Mouse (Mus musculus) limb, embryonic 10.5 days (tissue): ENCODE data around the gene Xylt1. TPM values are rescaled to one million over a fixed set of nuclear protein-coding genes. Genes with fewer than 3 reads are reported as not detected.

Experiments used
- DNase-seq: peaks from one replicate; pipeline ENCODE4 v3.0.0-alpha.2; 2017; ENCODE audit warnings: low spot score
- H3K27ac ChIP-seq: fragments of 300-500 bp; sonication (generic); 2 replicates; pipeline ENCODE4 v1.5.1; 2016; ENCODE audit warnings: mild to moderate bottlenecking
- H3K27me3 ChIP-seq: fragments of 300-500 bp; sonication (generic); 2 replicates; pipeline ENCODE4 v1.6.1; 2016; ENCODE audit warnings: low read depth, mild to moderate bottlenecking; ENCODE audit not compliant: poor library complexity, severe bottlenecking
- H3K36me3 ChIP-seq: fragments of 300-500 bp; sonication (generic); 2 replicates; pipeline ENCODE4 v1.6.1; 2016; ENCODE audit warnings: mild to moderate bottlenecking, moderate library complexity
- H3K4me1 ChIP-seq: fragments of 300-500 bp; sonication (generic); 2 replicates; pipeline ENCODE4 v1.6.1; 2016
- H3K4me3 ChIP-seq: fragments of 300-500 bp; sonication (generic); 2 replicates; pipeline ENCODE4 v1.5.1; 2016; ENCODE audit warnings: mild to moderate bottlenecking, moderate library complexity
- H3K9me3 ChIP-seq: fragments of 300-500 bp; sonication (generic); replicated peaks from 2 replicates; pipeline ENCODE4 v1.6.1; 2016; ENCODE audit warnings: mild to moderate bottlenecking
- WGBS: fragments of 180-500 bp; shearing (Covaris S2); methylation state at CpG from one replicate; pipeline ENCODE4 v1.1.7; 2016; 5-methylcytosine and 5-hydroxymethylcytosine counted together
- polyA plus RNA-seq: library from polyadenylated mRNA; unstranded; fragments of >200 nt; fragmentation: Nextera tagmentation; extraction: Ambion mirVana; gene quantifications from 2 replicates; pipeline ENCODE4 v1.2.1, GENCODE M21; 2016

Gene Xylt1
- polyA plus RNA-seq, 1 experiment from 2014 or later: 0.91 TPM

DNA sequence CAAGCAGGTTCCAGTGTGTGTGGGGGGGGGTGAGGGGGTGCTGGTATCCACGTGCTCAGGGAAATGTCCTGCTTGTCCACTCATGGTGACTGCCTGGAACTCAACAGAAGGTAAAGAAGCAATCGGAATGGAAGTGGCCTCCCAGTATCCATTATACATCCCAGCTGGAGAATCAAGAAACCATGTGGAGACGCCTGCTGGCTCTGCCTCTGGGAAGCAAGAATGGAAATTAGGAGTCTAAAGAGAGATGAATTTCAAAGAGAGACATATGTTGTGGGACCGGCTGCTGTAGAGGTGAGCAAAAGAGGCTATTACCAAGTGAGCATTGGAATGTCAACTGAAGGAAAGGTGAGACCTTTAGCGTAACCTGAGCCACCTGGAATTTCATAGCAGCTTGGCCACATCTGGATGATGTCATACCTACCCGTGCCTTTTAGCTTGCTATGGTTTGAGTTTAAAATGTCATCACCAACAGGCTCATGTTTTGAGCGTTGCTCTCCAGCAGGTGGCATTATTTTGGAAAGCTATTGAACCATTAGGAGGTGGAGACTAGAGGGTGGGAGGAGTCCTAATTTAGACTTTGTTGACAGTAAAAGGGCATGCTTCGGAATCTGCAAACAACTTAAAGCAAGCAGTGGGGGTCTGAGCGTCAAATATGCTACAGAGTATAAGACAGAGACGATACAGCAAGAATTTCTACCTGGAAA lies 329.3 kb downstream of the Xylt1 start:
- no peak for DNase-seq
- no peaks in the 10 kb centered on the region for H3K9me3 ChIP-seq
- WGBS: 60% methylated on average over 10 of the region's 10 CpGs
- no peaks in the 10 kb centered on the region for H3K36me3 ChIP-seq
- no peaks in the 10 kb centered on the region for H3K27me3 ChIP-seq
- no peak overlapping the region for H3K4me3 ChIP-seq
- peaks cover 5% of the 10 kb centered on the region; the same call in 1 of the 2 replicates for H3K4me1 ChIP-seq
- H3K27ac ChIP-seq: no peak overlapping the region

DNA sequence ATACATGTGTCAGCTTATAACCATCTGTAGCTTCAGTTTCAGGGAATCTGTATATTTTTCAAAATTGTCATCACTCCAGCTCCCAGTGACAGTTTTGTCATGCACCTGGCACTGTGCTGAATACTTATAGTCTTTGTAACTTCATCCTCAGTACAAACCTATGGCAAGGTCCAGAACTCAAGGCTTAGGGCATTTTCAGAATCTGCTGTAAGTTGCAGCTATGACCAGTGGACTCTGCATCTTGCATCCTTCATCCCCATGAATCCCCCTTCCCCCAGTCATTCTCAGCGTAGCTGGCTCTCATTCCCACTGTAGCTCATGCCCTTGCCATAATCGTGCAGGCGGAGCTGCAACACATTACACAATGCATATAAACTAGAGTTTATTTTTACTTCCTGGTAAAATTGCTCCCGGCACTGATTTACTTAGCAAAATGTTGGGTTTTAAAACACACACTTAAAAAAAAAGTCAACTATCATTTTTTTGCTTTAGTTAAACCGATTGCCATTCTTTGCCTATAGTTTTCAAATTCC lies 336.2 kb downstream of the Xylt1 start:
- no peak overlapping the region for H3K27ac ChIP-seq
- DNase-seq: no peak
- 89% methylated on average over 5 of the region's 5 CpGs for WGBS
- no peaks in the 10 kb centered on the region for H3K9me3 ChIP-seq
- H3K4me1 ChIP-seq: no peaks in the 10 kb centered on the region
- H3K27me3 ChIP-seq: no peaks in the 10 kb centered on the region
- H3K36me3 ChIP-seq: no peaks in the 10 kb centered on the region
- no peak overlapping the region for H3K4me3 ChIP-seq

DNA sequence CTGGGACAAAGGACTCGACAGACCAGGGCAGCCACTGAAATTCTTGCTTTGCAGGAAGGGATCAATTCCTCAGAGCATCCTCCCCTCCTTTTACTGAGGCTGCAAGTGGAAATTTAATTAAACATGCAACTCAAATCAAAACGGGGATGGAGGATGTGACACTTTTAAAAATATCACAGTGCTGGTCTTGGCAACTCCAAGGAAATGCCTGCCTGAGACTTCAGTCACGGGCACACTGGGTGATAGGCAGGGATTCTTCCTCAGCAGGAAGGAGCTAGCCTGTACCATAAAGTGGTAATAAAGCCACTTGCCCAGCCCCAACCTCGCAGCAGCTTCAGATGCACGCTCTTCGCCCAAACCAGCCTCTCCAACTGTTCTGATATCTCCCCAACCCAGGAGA lies 339.6 kb downstream of the Xylt1 start:
- no peaks in the 10 kb centered on the region for H3K4me1 ChIP-seq
- 61% methylated on average over 6 of the region's 6 CpGs for WGBS
- H3K36me3 ChIP-seq: no peaks in the 10 kb centered on the region
- DNase-seq: no peak
- no peak overlapping the region for H3K27ac ChIP-seq
- H3K27me3 ChIP-seq: no peaks in the 10 kb centered on the region
- no peak overlapping the region for H3K4me3 ChIP-seq
- H3K9me3 ChIP-seq: no peaks in the 10 kb centered on the region
